Mouse (Mus musculus) forebrain, postnatal 0 days (tissue): ENCODE measurements around the gene Rap2c. TPM values are rescaled to one million over a fixed set of nuclear protein-coding genes. Genes with fewer than 3 reads are reported as not detected.

Experiments used
- ATAC-seq: fragments of 200-750 bp; cut with Nextera tagmentation; 2 replicates; pipeline ENCODE4 v1.8.0; 2017; ENCODE audit warnings: mild to moderate bottlenecking, moderate library complexity
- DNase-seq: peaks from one replicate; pipeline ENCODE4 v3.0.0-alpha.2; 2015
- H3K27ac ChIP-seq: fragments of 300-500 bp; sonication (generic); 2 replicates; pipeline ENCODE4 v1.5.1; 2014; ENCODE audit warnings: low read depth, mild to moderate bottlenecking, antibody characterized with exemption, low read length, moderate library complexity, mixed read lengths
- H3K27me3 ChIP-seq: fragments of 300-500 bp; sonication (generic); 2 replicates; pipeline ENCODE4 v1.6.1; 2014; ENCODE audit warnings: mild to moderate bottlenecking, low read length, mixed read lengths; ENCODE audit not compliant: insufficient read depth
- H3K36me3 ChIP-seq: fragments of 300-500 bp; sonication (generic); 2 replicates; pipeline ENCODE4 v1.6.1; 2014; ENCODE audit warnings: mild to moderate bottlenecking, moderate library complexity; ENCODE audit not compliant: insufficient read depth
- H3K4me1 ChIP-seq: fragments of 300-500 bp; sonication (generic); 2 replicates; pipeline ENCODE4 v1.6.1; 2014; ENCODE audit warnings: antibody characterized with exemption; ENCODE audit not compliant: insufficient read depth
- H3K4me2 ChIP-seq: fragments of 300-500 bp; sonication (generic); 2 replicates; pipeline ENCODE4 v1.6.1; 2014; ENCODE audit warnings: low read depth, mild to moderate bottlenecking, moderate library complexity
- H3K4me3 ChIP-seq: fragments of 300-500 bp; sonication (generic); 2 replicates; pipeline ENCODE4 v1.5.1; 2014; ENCODE audit warnings: low read depth, low read length, mixed read lengths
- H3K9ac ChIP-seq: fragments of 300-500 bp; sonication (generic); 2 replicates; pipeline ENCODE4 v1.6.1; 2014; ENCODE audit warnings: mild to moderate bottlenecking
- H3K9me3 ChIP-seq: fragments of 300-500 bp; sonication (generic); 2 replicates; pipeline ENCODE4 v1.6.1; 2016; ENCODE audit warnings: low read length
- CTCF ChIP-seq: sonication (generic); IDR thresholded peaks from 2 replicates; pipeline ENCODE4 v1.5.1; 2016; ENCODE audit warnings: antibody characterized with exemption, control low read depth, low read depth
- WGBS: fragments of 180-500 bp; shearing (Covaris S2); extraction: QIAGEN DNeasy Blood & Tissue Kit; methylation state at CpG from one replicate; pipeline ENCODE4 v1.1.7; 2014; 5-methylcytosine and 5-hydroxymethylcytosine counted together
- polyA plus RNA-seq: library from polyadenylated mRNA; unstranded; fragments of >200 nt; fragmentation: Nextera tagmentation; extraction: Ambion mirVana; gene quantifications from 2 replicates; pipeline ENCODE4 v1.2.1, GENCODE M21; 2015
- total RNA-seq: library from RNA; depleted of rRNA; stranded (reverse); fragments of >200 nt; gene quantifications from 2 replicates; pipeline ENCODE4 v1.2.3, GENCODE M21; 2014; rRNA removed

The Rap2c gene
- total and polyA plus RNA-seq, 2 experiments from 2014 or later = 9.7 to 28.4 TPM

GRCm38 (mm10) chrX:50969907-50970306 lies 47.9 kb downstream of the Rap2c start:
- no peak for TF ChIP-seq CTCF
- no peak overlapping the region for H3K27ac ChIP-seq

DNA sequence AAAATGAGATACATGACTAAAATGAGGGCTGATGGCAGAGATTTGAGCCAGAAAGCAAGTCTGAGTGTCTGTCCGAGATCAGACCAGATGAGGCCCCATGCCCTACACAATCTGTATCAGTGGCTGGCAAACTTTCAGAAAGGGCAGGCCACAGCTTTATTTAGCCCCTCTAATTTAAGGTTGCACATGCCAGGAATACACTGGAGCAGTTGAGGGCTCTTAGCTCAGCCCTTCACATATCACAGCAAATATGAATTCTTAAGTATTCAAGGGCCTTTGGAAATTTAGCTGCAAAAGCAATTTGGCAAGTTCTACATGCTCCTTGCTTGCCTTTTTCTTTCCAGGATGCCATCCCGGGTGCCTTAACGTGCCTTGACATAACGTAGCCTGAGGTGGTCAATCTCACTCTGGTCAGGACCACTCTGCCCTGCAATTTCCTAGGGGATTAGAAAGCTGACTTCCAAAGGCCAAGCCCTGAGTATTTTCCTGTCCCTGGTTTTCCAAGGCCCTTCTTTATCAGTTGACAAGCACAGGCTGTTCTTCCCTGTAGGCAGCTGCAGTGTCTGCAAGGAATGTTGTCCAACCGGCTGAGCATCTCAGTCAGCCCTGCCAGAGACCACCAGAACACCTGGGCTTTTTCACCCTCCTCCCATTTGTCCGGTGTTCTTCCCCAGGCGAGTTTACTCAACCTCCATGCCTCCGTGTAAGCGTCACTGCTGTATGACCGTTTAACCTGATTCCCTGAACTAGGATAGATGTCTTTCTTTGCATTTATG lies 49.5 kb downstream of the Rap2c start:
- no peak for TF ChIP-seq CTCF
- no peak for ATAC-seq
- 70% methylated on average over 10 of the region's 10 CpGs for WGBS

More at GRCm38 (mm10) chrX:50969907-50970306, 47.9 kb downstream of the Rap2c start:
- Histone ChIP-seq H3K4me2 (no peak overlapping the region), H3K4me1 (no peaks in the 10 kb centered on the region), H3K4me3 (no peak overlapping the region), H3K36me3 (no peaks in the 10 kb centered on the region), H3K9ac (no peak overlapping the region), H3K9me3 (no peaks in the 10 kb centered on the region), H3K27me3 (no peaks in the 10 kb centered on the region)
- DNase-seq = no peak
- ATAC-seq = no peak
- 86% methylated on average over 5 of the region's 5 CpGs for WGBS

GRCm38 (mm10) chrX:50965157-50965556 lies 52.7 kb downstream of the Rap2c start:
- no peaks in the 10 kb centered on the region for H3K4me1 ChIP-seq

More for the DNA sequence above, 49.5 kb downstream of the Rap2c start:
- Histone ChIP-seq H3K9me3 (no peaks in the 10 kb centered on the region), H3K4me1 (no peaks in the 10 kb centered on the region), H3K4me3 (no peak overlapping the region), H3K4me2 (no peak overlapping the region), H3K9ac (no peak overlapping the region), H3K27me3 (no peaks in the 10 kb centered on the region), H3K27ac (no peak overlapping the region), H3K36me3 (no peaks in the 10 kb centered on the region)
- DNase-seq = no peak

GRCm38 (mm10) chrX:50962955-50963354 lies 54.9 kb downstream of the Rap2c start:
- no peak for TF ChIP-seq CTCF
- Histone ChIP-seq H3K27ac (no peak overlapping the region), H3K36me3 (no peaks in the 10 kb centered on the region), H3K9me3 (no peaks in the 10 kb centered on the region), H3K9ac (no peak overlapping the region), H3K27me3 (no peaks in the 10 kb centered on the region), H3K4me3 (no peak overlapping the region), H3K4me2 (no peak overlapping the region), H3K4me1 (no peaks in the 10 kb centered on the region)
- 79% methylated on average over 6 of the region's 6 CpGs for WGBS
- no peak for DNase-seq
- no peak for ATAC-seq

More at GRCm38 (mm10) chrX:50965157-50965556, 52.7 kb downstream of the Rap2c start:
- Histone ChIP-seq H3K9ac (no peak overlapping the region), H3K4me3 (no peak overlapping the region), H3K27me3 (no peaks in the 10 kb centered on the region), H3K4me2 (no peak overlapping the region), H3K27ac (no peak overlapping the region), H3K9me3 (no peaks in the 10 kb centered on the region), H3K36me3 (no peaks in the 10 kb centered on the region)
- no peak for TF ChIP-seq CTCF
- ATAC-seq = no peak
- WGBS = 70% methylated on average over 3 of the region's 3 CpGs
- no peak for DNase-seq

Other genes starting within 250 kb of the Rap2c start
- gene Stk26, start 177.0 kb downstream of the Rap2c start, total RNA-seq = 3.2 and 4.9 TPM in 2 replicates
- gene Stk26, start 177.0 kb downstream of the Rap2c start, polyA plus RNA-seq = 1.1 and 1.7 TPM in 2 replicates
- 2.4 and 2.7 TPM in 2 replicates for gene Frmd7, start 75.3 kb downstream of the Rap2c start, total RNA-seq
- gene Frmd7, start 75.3 kb downstream of the Rap2c start, polyA plus RNA-seq = 0.93 and 0.99 TPM in 2 replicates
- 0.38 and 1.2 TPM in 2 replicates for gene Mbnl3, start 188.5 kb upstream of the Rap2c start, total RNA-seq
- 0.51 and 0.63 TPM in 2 replicates for gene Mbnl3, start 188.5 kb upstream of the Rap2c start, polyA plus RNA-seq